Mouse (Mus musculus): ENCODE measurements around the gene Foxn3. TPM values are rescaled to one million over a fixed set of nuclear protein-coding genes. Genes with fewer than 3 reads are reported as not detected.

Gene Foxn3
- polyA plus RNA-seq, 1 experiment from 2014 or later = 14.6 TPM

GRCm38 (mm10) chr12:99480372-99480771 lies 83.0 kb downstream of the Foxn3 start:
- Histone ChIP-seq H3K27ac (no peak overlapping the region), H3K79me2 (ENCODE audit: inconsistent target) (no peaks in the 10 kb centered on the region; the same call in 1 of the 2 replicates), H3K4me3 (ENCODE audit: inconsistent target) (no peak overlapping the region), H3K36me3 (ENCODE audit: inconsistent target) (no peaks in the 10 kb centered on the region)
- 62% methylated on average over 3 of the region's 3 CpGs for WGBS (ENCODE audit: missing documents)

GRCm38 (mm10) chr12:99474176-99474575 lies 89.2 kb downstream of the Foxn3 start:
- Histone ChIP-seq H3K36me3 (ENCODE audit: inconsistent target) (no peaks in the 10 kb centered on the region), H3K27ac (no peak overlapping the region), H3K79me2 (ENCODE audit: inconsistent target) (no peaks in the 10 kb centered on the region; the same call in 1 of the 2 replicates), H3K4me3 (ENCODE audit: inconsistent target) (no peak overlapping the region)
- 46% methylated on average over 5 of the region's 5 CpGs for WGBS (ENCODE audit: missing documents)

- H3K27ac ChIP-seq = no peak overlapping the region
- no peaks in the 10 kb centered on the region; the same call in 1 of the 2 replicates for H3K79me2 ChIP-seq (ENCODE audit: inconsistent target)
- H3K4me3 ChIP-seq (ENCODE audit: inconsistent target) = no peak overlapping the region
- 93% methylated on average over 8 of the region's 10 CpGs for WGBS (ENCODE audit: missing documents)
- no peaks in the 10 kb centered on the region for H3K36me3 ChIP-seq (ENCODE audit: inconsistent target)
Observed at GRCm38 (mm10) chr12:99473406-99474133, 89.8 kb downstream of the Foxn3 start.

- WGBS (ENCODE audit: missing documents) = 67% methylated on average over 7 of the region's 7 CpGs
- no peaks in the 10 kb centered on the region for H3K36me3 ChIP-seq (ENCODE audit: inconsistent target)
- H3K27ac ChIP-seq = no peak overlapping the region
- H3K4me3 ChIP-seq (ENCODE audit: inconsistent target) = no peak overlapping the region
- no peaks in the 10 kb centered on the region; the same call in 1 of the 2 replicates for H3K79me2 ChIP-seq (ENCODE audit: inconsistent target)
Observed at GRCm38 (mm10) chr12:99471431-99471830, 92.0 kb downstream of the Foxn3 start.

- Histone ChIP-seq H3K4me3 (ENCODE audit: inconsistent target) (no peak overlapping the region), H3K27ac (no peak overlapping the region), H3K36me3 (ENCODE audit: inconsistent target) (no peaks in the 10 kb centered on the region), H3K79me2 (ENCODE audit: inconsistent target) (no peaks in the 10 kb centered on the region)
- WGBS (ENCODE audit: missing documents) = 16% methylated on average over 15 of the region's 15 CpGs
Observed at GRCm38 (mm10) chr12:99467884-99468311, 95.5 kb downstream of the Foxn3 start.

GRCm38 (mm10) chr12:99467256-99467883 lies 96.0 kb downstream of the Foxn3 start:
- Histone ChIP-seq H3K4me3 (ENCODE audit: inconsistent target) (no peak overlapping the region), H3K79me2 (ENCODE audit: inconsistent target) (no peaks in the 10 kb centered on the region), H3K27ac (no peak overlapping the region), H3K36me3 (ENCODE audit: inconsistent target) (no peaks in the 10 kb centered on the region)
- WGBS (ENCODE audit: missing documents) = 55% methylated on average over 12 of the region's 12 CpGs

GRCm38 (mm10) chr12:99466426-99466825 lies 97.0 kb downstream of the Foxn3 start:
- no peaks in the 10 kb centered on the region for H3K79me2 ChIP-seq (ENCODE audit: inconsistent target)
- WGBS (ENCODE audit: missing documents) = 97% methylated on average over 5 of the region's 5 CpGs
- no peak overlapping the region for H3K27ac ChIP-seq
- H3K4me3 ChIP-seq (ENCODE audit: inconsistent target) = no peak overlapping the region
- H3K36me3 ChIP-seq (ENCODE audit: inconsistent target) = no peaks in the 10 kb centered on the region

- Histone ChIP-seq H3K4me3 (ENCODE audit: inconsistent target) (no peak overlapping the region), H3K27ac (peak overlapping the region; percentile 41), H3K36me3 (ENCODE audit: inconsistent target) (no peaks in the 10 kb centered on the region), H3K79me2 (ENCODE audit: inconsistent target) (no peaks in the 10 kb centered on the region)
- 18% methylated on average over 5 of the region's 5 CpGs for WGBS (ENCODE audit: missing documents)
Observed at GRCm38 (mm10) chr12:99464291-99464690, 99.1 kb downstream of the Foxn3 start.

GRCm38 (mm10) chr12:99462846-99463245 lies 100.5 kb downstream of the Foxn3 start:
- Histone ChIP-seq H3K36me3 (ENCODE audit: inconsistent target) (no peaks in the 10 kb centered on the region), H3K79me2 (ENCODE audit: inconsistent target) (no peaks in the 10 kb centered on the region), H3K4me3 (ENCODE audit: inconsistent target) (no peak overlapping the region), H3K27ac (no peak overlapping the region)
- WGBS (ENCODE audit: missing documents) = no CpG with 5 or more reads among the region's 1 CpGs

- no peak overlapping the region for H3K4me3 ChIP-seq (ENCODE audit: inconsistent target)
Observed at GRCm38 (mm10) chr12:99462302-99462701, 101.1 kb downstream of the Foxn3 start.

GRCm38 (mm10) chr12:99457521-99458205 lies 105.7 kb downstream of the Foxn3 start:
- Histone ChIP-seq H3K4me3 (ENCODE audit: inconsistent target) (no peak overlapping the region), H3K27ac (no peak overlapping the region), H3K79me2 (ENCODE audit: inconsistent target) (no peaks in the 10 kb centered on the region), H3K36me3 (ENCODE audit: inconsistent target) (no peaks in the 10 kb centered on the region)
- 93% methylated on average over 10 of the region's 10 CpGs for WGBS (ENCODE audit: missing documents)

More at GRCm38 (mm10) chr12:99462302-99462701, 101.1 kb downstream of the Foxn3 start:
- no peaks in the 10 kb centered on the region for H3K79me2 ChIP-seq (ENCODE audit: inconsistent target)
- no peaks in the 10 kb centered on the region for H3K36me3 ChIP-seq (ENCODE audit: inconsistent target)
- H3K27ac ChIP-seq = no peak overlapping the region

GRCm38 (mm10) chr12:99455580-99455979 lies 107.8 kb downstream of the Foxn3 start:
- no peak overlapping the region for H3K4me3 ChIP-seq (ENCODE audit: inconsistent target)
- H3K27ac ChIP-seq = no peak overlapping the region
- no peaks in the 10 kb centered on the region for H3K79me2 ChIP-seq (ENCODE audit: inconsistent target)
- 90% methylated on average over 8 of the region's 8 CpGs for WGBS (ENCODE audit: missing documents)
- no peaks in the 10 kb centered on the region for H3K36me3 ChIP-seq (ENCODE audit: inconsistent target)

- H3K36me3 ChIP-seq (ENCODE audit: inconsistent target) = no peaks in the 10 kb centered on the region
- no peak overlapping the region for H3K4me3 ChIP-seq (ENCODE audit: inconsistent target)
- no peaks in the 10 kb centered on the region for H3K79me2 ChIP-seq (ENCODE audit: inconsistent target)
- no peak overlapping the region for H3K27ac ChIP-seq
- WGBS (ENCODE audit: missing documents) = 95% methylated on average over 8 of the region's 9 CpGs
Observed at GRCm38 (mm10) chr12:99454394-99454793, 109.0 kb downstream of the Foxn3 start.

- no peak overlapping the region for H3K27ac ChIP-seq
- no peaks in the 10 kb centered on the region for H3K79me2 ChIP-seq (ENCODE audit: inconsistent target)
- WGBS (ENCODE audit: missing documents) = 98% methylated on average over 4 of the region's 4 CpGs
- no peak overlapping the region for H3K4me3 ChIP-seq (ENCODE audit: inconsistent target)
- no peaks in the 10 kb centered on the region for H3K36me3 ChIP-seq (ENCODE audit: inconsistent target)
Observed at GRCm38 (mm10) chr12:99453797-99454196, 109.6 kb downstream of the Foxn3 start.

- Histone ChIP-seq H3K4me3 (ENCODE audit: inconsistent target) (no peak overlapping the region), H3K36me3 (ENCODE audit: inconsistent target) (no peaks in the 10 kb centered on the region), H3K79me2 (ENCODE audit: inconsistent target) (no peaks in the 10 kb centered on the region), H3K27ac (no peak overlapping the region)
- WGBS (ENCODE audit: missing documents) = 100% methylated on average over 5 of the region's 6 CpGs
Observed at GRCm38 (mm10) chr12:99450076-99450475, 113.3 kb downstream of the Foxn3 start.

Measured in macrophage (primary cell).